Mouse (Mus musculus) layer of hippocampus, adult 18-20 months (tissue): ENCODE measurements around the gene Ccne1. TPM values are rescaled to one million over a fixed set of nuclear protein-coding genes. Genes with fewer than 3 reads are reported as not detected.
A peak's percentile ranks its signal among the peaks of the same experiment; 100 is the strongest.

Source experiments
- DNase-seq, 2 experiments: peaks; one replicate each; pipeline ENCODE4 v3.0.0; 2022; ENCODE audit warnings: low spot score in 2 of 2
- total RNA-seq, 2 experiments: library from RNA; stranded (reverse); gene quantifications; 2 replicates each; pipeline ENCODE4 v1.2.3; 2021

The Ccne1 gene
- total RNA-seq, 2 experiments from 2014 or later, result 14.7 to 15.7 TPM

GRCm38 (mm10) chr7:38104097-38104496, 3.2 kb downstream of the Ccne1 start:
- no peak for DNase-seq

- no peak for DNase-seq
These were observed 13.0 kb downstream of the Ccne1 start for GRCm38 (mm10) chr7:38094353-38094752.

- DNase-seq, result no peak
These were observed 14.2 kb downstream of the Ccne1 start for GRCm38 (mm10) chr7:38093101-38093500.

- no peak for DNase-seq
These were observed 17.2 kb downstream of the Ccne1 start for GRCm38 (mm10) chr7:38089930-38090675.

- DNase-seq, result no peak
These were observed 18.9 kb downstream of the Ccne1 start for GRCm38 (mm10) chr7:38088456-38088855.

- peak in 1 of 2 experiments; percentile 41 for DNase-seq
These were observed 19.5 kb downstream of the Ccne1 start for GRCm38 (mm10) chr7:38087856-38088255.

- DNase-seq, result no peak
These were observed 20.9 kb downstream of the Ccne1 start for GRCm38 (mm10) chr7:38086401-38086800.

GRCm38 (mm10) chr7:38085573-38086211, 21.6 kb downstream of the Ccne1 start:
- DNase-seq, result no peak

- peak; percentile 99 for DNase-seq
These were observed 22.4 kb downstream of the Ccne1 start for GRCm38 (mm10) chr7:38084778-38085572.

- no peak for DNase-seq
These were observed 24.4 kb downstream of the Ccne1 start for GRCm38 (mm10) chr7:38082971-38083370.

GRCm38 (mm10) chr7:38077189-38077588, 30.1 kb downstream of the Ccne1 start:
- DNase-seq, result no peak

GRCm38 (mm10) chr7:38075487-38075886, 31.8 kb downstream of the Ccne1 start:
- DNase-seq, result no peak

GRCm38 (mm10) chr7:38074920-38075319, 32.4 kb downstream of the Ccne1 start:
- no peak for DNase-seq

- no peak for DNase-seq
These were observed 32.8 kb downstream of the Ccne1 start for GRCm38 (mm10) chr7:38074514-38074913.

GRCm38 (mm10) chr7:38073782-38074181, 33.6 kb downstream of the Ccne1 start:
- peak; percentile 39 to 80 for DNase-seq

GRCm38 (mm10) chr7:38071065-38071464, 36.3 kb downstream of the Ccne1 start:
- DNase-seq, result no peak

GRCm38 (mm10) chr7:38070663-38071062, 36.7 kb downstream of the Ccne1 start:
- DNase-seq, result no peak

GRCm38 (mm10) chr7:38064431-38064830, 42.9 kb downstream of the Ccne1 start:
- no peak for DNase-seq

GRCm38 (mm10) chr7:38061060-38061970, 46.0 kb downstream of the Ccne1 start:
- peak; percentile 80 to 93 for DNase-seq

- no peak for DNase-seq
These were observed 47.6 kb downstream of the Ccne1 start for GRCm38 (mm10) chr7:38059636-38060330.
